Mouse (Mus musculus) heart, adult 18-20 months (tissue): ENCODE data around the gene Naa38. TPM values are rescaled to one million over a fixed set of nuclear protein-coding genes. Genes with fewer than 3 reads are reported as not detected.

Experiments
- DNase-seq, 2 experiments: peaks; one replicate each; pipeline ENCODE4 v3.0.0; 2021 to 2022; ENCODE audit warnings: mixed read lengths in 1 of 2
- total RNA-seq, 2 experiments: library from RNA; stranded (reverse); gene quantifications; 2 replicates each; pipeline ENCODE4 v1.2.3; 2021

Gene Naa38
- total RNA-seq, 2 experiments from 2014 or later = 112 to 118 TPM

DNA sequence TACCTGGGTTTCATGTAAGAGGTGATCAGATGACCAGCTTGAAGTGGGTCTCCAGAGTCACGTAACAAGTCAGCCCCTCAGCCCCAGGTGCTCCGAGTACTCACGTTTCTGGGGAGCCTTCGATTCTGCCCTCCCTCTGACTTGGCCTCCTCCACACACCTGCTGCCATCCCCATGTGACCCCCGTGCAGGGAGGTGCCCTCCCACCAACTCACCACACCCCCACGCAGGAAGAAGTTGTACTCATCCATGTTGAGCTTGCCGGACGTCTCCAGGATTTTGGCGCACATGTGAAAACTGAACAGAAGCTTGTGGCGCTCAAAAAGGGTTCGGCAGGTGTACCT, 37.3 kb downstream of the Naa38 start:
- DNase-seq = no peak

DNA sequence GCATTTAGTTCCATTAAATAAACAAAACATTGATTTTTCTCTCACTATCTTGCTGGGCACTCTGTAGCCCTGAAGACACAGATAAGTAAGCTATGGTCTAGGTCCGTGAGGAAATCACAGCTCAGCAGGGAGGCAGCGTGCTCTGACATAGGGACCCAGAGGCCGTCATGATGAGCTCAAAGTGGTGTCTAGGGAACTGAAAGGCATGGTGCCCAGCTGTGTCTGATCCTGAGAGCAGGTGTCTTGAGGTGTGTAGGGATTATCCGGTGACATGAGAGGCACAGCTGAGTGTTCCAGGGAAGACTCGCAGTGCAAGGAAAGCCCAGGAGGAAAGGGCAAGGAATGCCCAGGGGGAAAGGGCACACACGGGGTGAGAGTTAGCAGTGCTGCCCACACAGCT, 37.9 kb downstream of the Naa38 start:
- DNase-seq = no peak

DNA sequence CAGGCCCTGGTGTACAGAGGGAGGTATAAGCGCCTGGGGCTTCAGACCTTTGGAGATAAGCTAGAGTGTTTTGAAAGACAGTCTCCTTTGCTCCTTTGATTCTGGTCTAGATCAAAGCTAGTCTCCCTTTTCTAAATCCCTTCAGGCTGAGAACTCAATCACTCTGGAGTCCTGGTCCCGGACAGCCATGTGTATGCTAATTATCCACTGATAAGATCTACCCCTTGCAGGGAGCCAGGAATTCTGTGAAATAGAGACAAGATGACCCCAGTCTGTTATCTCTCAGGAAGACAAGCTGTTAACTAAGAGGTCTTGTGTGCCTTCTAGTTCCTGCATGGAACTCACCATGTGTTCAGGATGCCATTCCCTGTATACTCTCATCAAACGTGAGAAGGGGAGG, 42.0 kb downstream of the Naa38 start:
- no peak for DNase-seq

DNA sequence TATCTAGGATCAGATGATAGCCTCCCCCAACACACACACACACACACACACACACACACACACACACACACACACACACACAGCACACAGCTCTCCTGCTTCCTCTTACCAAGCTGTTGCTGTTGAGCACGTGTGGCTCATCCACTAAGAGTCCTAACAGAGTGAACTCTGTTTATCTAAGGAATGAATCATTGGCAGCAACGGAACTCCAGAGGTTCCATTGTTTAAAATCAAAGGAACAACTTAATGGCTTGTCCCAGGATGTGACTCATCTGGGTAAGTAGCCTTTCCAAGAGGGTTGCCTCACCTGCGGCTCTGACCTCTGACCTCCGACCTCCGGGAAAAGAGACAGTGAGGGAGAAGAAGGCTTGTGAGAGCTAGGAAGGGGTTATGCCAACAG, 48.0 kb downstream of the Naa38 start:
- DNase-seq = peak; percentile 38 to 58

Other genes with a start within 250 kb of the Naa38 start
- gene Alox12b, start 238.5 kb upstream of the Naa38 start, total RNA-seq = not detected
- gene Alox8, start 197.6 kb upstream of the Naa38 start, total RNA-seq = 1 to 10 TPM; 1.1 to 2.2 TPM
- gene Gucy2e, start 158.5 kb upstream of the Naa38 start, total RNA-seq = 1 to 10 TPM; 1.3 to 1.5 TPM
- gene Cntrob, start 71.7 kb upstream of the Naa38 start, total RNA-seq = 1 to 10 TPM; 2.8 TPM
- gene Trappc1, start 71.5 kb upstream of the Naa38 start, total RNA-seq = 10 to 100 TPM; 48.8 to 49.4 TPM
- under 1 TPM in 1 of 2 experiments, not detected in 1; 0.23 TPM for gene Kcnab3, start 69.2 kb upstream of the Naa38 start, total RNA-seq
- under 1 TPM; 0.41 to 0.57 TPM for gene Rnf227, start 55.0 kb upstream of the Naa38 start, total RNA-seq
- gene Chd3, start 26.1 kb upstream of the Naa38 start, total RNA-seq = 10 to 100 TPM; 16.2 to 26.3 TPM
- 10 to 100 TPM; 30.2 to 32.2 TPM for gene Cyb5d1, start 144 bp downstream of the Naa38 start, total RNA-seq
- 10 to 100 TPM; 10.3 to 14.3 TPM for gene Tmem88, start 2.7 kb downstream of the Naa38 start, total RNA-seq
- 10 to 100 TPM; 15.8 to 18.0 TPM for gene Kdm6b, start 18.2 kb downstream of the Naa38 start, total RNA-seq
- gene Dnah2, start 153.6 kb downstream of the Naa38 start, total RNA-seq = under 1 TPM; 0.10 to 0.51 TPM
- gene Efnb3, start 164.7 kb downstream of the Naa38 start, total RNA-seq = 100 to 1,000 TPM; 111 to 140 TPM
- gene Wrap53, start 184.8 kb downstream of the Naa38 start, total RNA-seq = 1 to 10 TPM; 5.0 to 5.4 TPM
- gene Trp53, start 184.9 kb downstream of the Naa38 start, total RNA-seq = 10 to 100 TPM; 15.0 to 15.5 TPM
- 10 to 100 TPM; 15.2 to 16.4 TPM for gene Atp1b2, start 210.5 kb downstream of the Naa38 start, total RNA-seq
- not detected for gene Shbg, start 222.4 kb downstream of the Naa38 start, total RNA-seq
- gene Sat2, start 226.5 kb downstream of the Naa38 start, total RNA-seq = 1 to 10 TPM; 3.3 to 3.8 TPM
- 10 to 100 TPM; 91.3 to 97.2 TPM for gene Fxr2, start 237.5 kb downstream of the Naa38 start, total RNA-seq